Mouse (Mus musculus) MN1 (cell line): ENCODE measurements at regions not wholly inside any gene's neighbourhood (a gene's known extent, or its start where the extent isn't known, plus 50 kb on each side); places are given as distances from the start of the nearest gene placed in this dataset.

ENCODE experiments used
- DNase-seq: peaks from one replicate; pipeline ENCODE4 v3.0.0-alpha.2; 2016; ENCODE audit warnings: low spot score

DNA sequence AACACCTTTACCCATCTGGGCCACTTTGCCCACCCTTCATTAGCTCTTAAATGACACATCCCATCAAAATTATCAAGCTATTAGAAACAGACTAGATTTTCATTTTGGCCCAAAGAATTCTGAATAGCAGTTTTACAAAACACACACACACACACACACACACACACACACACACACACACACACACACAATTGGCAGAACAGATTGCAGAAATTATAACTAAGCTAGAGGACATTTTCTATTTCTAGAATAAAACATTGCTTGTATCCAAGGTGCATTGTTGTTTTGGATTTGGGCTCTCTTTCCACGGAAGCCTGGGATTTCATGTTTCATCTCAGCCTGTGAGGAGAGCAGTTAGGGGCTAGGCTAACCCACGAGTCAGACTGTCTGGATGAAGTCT, 455.1 kb downstream of the Etnk1 start:
- no peak for DNase-seq

GRCm38 (mm10) chr6:143624901-143625300, 457.9 kb downstream of the Etnk1 start:
- no peak for DNase-seq

DNA sequence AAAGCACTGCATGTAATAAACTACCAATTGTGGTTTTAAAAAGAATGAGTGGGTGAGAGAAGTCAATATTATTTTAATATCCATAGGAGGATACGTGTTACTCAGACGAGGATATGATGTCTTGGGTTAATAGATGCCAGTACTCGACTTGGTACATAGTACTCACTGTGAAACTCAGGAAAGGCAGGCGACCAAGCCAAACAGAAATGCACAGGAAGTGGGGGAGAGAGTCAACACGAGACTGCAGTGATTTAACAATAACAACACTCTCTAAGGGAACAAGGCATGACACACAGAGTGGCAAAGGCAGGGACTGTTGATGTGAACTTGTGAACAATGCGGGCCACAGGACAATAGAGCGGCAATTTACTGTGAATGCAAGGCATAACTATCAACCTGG, 464.6 kb downstream of the Etnk1 start:
- DNase-seq, result no peak

DNA sequence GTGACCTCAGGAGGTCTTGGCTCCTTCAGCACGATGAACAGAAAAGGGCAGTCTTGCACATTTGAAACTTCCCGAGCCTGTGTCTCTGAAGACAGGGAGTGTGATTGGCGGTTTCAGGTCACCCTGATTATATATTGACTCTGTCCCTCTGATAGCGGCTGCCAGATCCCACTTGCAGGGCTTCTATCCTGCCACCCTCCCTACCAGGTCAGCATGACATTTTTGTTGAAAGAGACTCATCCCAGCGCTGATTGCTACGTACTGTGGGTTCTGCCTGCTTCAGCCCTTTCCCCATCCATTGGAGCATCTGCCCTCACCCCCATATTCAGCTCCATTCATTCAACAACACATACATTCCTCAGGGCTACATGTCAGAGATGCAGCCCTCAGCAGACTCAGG, 466.7 kb downstream of the Etnk1 start:
- DNase-seq, result no peak

DNA sequence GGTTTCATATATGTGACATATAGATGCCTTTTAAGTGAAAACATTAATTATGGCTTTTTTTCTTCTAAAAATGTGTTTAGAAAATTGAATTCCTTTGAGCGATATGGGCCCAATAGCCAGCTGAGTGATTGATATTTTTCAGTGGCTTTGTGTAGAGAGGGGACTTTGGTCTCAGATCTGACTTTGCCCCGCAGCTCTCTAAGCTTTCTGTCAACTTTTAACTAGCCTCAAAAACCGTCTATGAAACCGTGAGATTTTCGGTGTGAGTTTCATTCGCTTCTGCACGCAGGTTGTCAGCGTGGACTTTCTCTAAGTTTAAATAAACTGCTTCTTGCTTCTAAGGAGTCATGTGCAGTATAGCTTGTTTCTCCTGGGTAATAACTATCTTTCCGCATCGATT, 467.3 kb downstream of the Etnk1 start:
- DNase-seq, result no peak

- DNase-seq, result no peak
Observed at GRCm38 (mm10) chr6:143635043-143635442, 468.0 kb downstream of the Etnk1 start.

GRCm38 (mm10) chr6:143640652-143641051, 473.6 kb downstream of the Etnk1 start:
- DNase-seq, result no peak

DNA sequence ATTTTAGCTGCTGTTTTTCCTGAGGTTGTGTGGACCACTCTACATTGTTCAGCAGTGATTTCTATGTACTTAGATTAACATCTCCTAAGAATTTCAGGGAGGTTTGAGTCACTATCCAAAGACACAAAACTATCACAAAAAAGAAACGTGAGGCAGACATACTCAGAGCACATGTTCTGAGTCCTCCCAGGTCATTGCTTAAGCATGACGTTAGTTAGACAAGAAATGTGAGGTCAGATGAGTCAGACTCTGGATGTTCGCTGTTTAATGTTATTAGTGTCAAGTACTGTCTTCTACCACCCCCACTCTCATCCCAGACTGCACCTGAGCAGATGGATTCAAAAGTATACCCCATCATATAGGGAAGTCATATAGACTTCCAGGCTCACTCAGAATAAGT, 475.0 kb downstream of the Etnk1 start:
- DNase-seq, result no peak

GRCm38 (mm10) chr6:143645989-143646388, 479.0 kb downstream of the Etnk1 start:
- DNase-seq, result no peak

GRCm38 (mm10) chr6:143648501-143648900, 481.5 kb downstream of the Etnk1 start:
- DNase-seq, result no peak

- no peak for DNase-seq
Observed at GRCm38 (mm10) chr6:143656576-143656975, 489.6 kb downstream of the Etnk1 start.

GRCm38 (mm10) chr6:143660837-143661236, 493.8 kb downstream of the Etnk1 start:
- DNase-seq, result no peak

GRCm38 (mm10) chr6:143663306-143663705, 496.3 kb downstream of the Etnk1 start:
- DNase-seq, result no peak

GRCm38 (mm10) chr6:143665374-143665773, 498.4 kb downstream of the Etnk1 start:
- no peak for DNase-seq

GRCm38 (mm10) chr6:143668551-143668950, 501.5 kb downstream of the Etnk1 start:
- DNase-seq, result no peak

DNA sequence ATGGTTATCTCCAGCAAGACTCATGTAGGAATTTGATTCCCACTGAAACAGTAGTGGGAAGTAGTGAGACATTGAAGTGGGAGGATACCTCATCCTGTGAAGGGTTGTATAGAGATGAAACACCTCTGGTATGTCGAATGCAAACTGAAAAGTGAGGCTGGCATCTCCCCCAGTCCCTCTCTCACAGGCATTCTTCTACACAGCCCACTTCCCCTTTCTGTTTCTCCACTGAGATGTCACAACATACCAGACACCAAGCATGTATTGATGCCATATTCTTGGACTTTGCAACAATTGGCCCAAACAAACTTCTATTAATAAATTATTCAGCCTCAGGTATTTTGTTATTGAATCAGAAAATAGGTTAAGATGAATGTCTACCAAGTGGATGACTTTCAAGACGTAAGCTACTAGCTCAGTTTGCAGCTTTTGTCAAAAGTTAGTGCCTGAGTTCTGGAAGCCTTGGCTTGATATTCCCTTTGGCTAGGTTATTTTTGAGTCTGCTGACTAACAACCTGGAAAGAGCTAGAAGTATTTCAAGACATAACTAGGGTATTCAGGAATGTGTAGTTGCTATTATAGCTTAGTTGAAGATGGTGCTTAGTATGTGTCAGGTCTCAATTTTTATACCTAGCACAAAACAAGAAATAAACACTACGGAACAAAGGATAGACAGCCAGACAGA, 502.6 kb downstream of the Etnk1 start:
- DNase-seq, result no peak

DNA sequence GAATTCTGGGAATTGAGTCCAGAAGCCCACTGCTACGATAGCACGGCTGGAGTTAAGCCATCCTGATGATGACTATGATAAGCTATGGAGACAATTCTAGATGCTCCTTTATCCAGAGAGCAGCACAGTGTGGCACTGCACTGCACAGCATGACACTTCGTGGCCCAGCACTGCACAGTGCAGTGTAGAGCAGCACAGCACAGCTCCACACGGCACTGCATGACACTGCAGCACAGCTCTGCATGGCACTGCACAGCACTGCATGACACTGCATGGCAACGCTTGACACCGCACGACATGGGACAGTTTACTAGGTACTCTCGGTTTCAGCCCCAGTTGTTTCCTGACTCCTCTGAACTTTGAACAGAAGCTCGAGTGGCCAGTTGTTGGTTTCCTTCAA, 523.1 kb downstream of the Etnk1 start:
- DNase-seq, result no peak

DNA sequence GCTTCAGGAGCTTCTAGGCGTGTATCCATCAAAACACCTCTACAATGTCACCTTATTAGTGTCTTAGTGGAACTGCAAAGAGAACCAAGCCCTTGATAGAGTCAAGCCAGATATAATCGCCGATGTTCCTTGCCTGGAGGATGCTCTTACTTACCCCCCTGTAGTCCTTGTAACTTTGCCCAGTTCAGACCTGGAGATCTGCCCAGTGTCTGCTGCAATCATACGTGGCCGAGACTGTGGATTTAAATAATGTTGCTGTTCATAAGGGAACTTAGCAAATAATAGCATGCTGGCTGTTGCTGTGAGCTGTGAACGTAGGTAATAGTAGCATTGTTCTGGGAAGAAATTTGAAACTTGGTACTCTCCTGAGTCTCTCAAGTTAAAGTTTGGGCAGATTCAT, 523.8 kb downstream of the Etnk1 start:
- DNase-seq, result no peak

DNA sequence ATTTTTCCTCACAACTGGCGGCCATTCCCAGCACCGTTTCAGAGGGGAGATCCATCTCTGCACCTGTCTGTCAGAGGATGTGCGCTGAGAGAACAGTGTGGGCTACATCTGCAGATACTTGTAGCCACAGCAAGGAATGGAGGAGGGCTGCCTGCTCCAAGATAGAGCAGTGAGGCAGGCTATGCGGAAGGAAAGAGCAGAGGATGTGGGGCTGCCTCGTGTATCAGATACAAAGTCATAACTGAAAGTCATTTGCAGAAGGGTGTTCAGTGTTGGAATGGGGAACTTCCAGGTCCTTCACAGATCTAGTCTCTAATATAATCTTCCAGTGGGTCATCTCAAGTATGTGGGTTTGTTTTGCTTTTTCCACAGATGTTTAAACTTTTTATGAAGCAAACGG, 531.0 kb downstream of the Etnk1 start:
- DNase-seq, result no peak

DNA sequence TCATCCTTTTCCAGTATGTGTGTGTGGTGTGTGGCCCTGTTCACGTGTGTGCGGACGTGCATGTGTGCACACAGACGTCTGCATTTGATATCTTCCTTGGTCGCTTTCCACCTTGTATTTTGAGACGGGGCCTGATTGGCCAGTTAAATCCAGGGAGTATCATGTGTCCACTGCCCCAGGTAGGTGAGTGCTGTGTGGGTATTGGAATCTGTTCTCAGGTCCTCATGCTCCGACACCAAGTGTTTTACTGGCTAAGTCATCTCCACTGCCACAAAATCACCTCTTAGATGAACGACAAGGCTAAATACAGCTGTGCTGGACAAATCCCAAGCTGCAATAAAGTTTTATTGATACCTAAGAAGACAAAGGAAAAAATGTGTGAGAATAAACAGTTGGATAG, 537.0 kb downstream of the Etnk1 start:
- DNase-seq, result no peak

DNA sequence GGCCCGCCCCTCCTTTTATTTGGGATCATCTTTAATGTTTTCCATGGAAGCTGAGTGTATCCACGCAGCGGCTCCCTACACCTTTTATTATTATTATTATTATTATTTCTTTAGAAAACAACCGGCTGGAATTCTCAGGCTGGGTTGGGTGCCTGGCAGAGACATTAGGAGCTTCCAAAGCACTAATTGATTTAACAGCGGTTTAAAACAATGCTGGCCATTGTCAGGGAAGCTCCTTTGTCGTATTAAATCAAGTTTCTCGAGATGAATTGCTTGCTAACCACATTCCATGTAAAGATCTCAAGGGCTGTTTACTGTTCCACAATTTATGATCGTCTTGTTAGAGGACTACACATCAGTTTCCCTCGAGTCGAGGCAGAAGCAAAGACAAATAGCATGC, 539.4 kb downstream of the Etnk1 start:
- no peak for DNase-seq

DNA sequence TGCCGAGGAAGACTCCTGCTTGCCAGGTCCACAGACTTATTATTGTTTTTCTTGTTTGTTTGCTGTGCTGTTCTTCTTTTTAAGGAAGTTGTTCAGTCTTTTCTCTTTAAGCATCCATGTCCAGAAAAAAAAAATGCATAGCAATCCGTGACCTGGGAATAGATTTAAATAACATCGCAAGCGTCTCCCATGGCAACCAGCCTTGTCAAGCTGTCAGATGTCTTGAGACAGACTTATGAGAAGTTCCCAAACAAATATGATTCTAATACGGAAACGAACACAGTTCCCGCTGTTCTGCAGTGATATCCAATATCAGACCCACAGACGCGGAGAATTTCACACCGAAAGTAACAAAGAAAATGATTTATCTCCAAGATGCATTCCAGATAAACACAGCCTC, 547.4 kb downstream of the Etnk1 start:
- no peak for DNase-seq

GRCm38 (mm10) chr6:143750074-143750473, 583.1 kb downstream of the Etnk1 start:
- DNase-seq, result no peak
